Mouse (Mus musculus) neural tube, embryonic 12.5 days (tissue): ENCODE results near the gene Slc8b1. TPM values are rescaled to one million over a fixed set of nuclear protein-coding genes. Genes with fewer than 3 reads are reported as not detected.

Experiments
- polyA plus RNA-seq: library from polyadenylated mRNA; unstranded; fragments of >200 nt; fragmentation: Nextera tagmentation; extraction: Ambion mirVana; gene quantifications from 2 replicates; pipeline ENCODE4 v1.2.1, GENCODE M21; 2016

Gene Slc8b1
- polyA plus RNA-seq, 1 experiment from 2014 or later, result 6.9 TPM

Other genes with a start within 250 kb of the Slc8b1 start
- 64.9 and 70.8 TPM in 2 replicates for gene Lhx5, start 79.5 kb upstream of the Slc8b1 start, polyA plus RNA-seq
- 7.0 TPM in 2 replicates for gene Sdsl, start 38.4 kb upstream of the Slc8b1 start, polyA plus RNA-seq
- gene Sds, start 34.6 kb upstream of the Slc8b1 start, polyA plus RNA-seq, result not detected in 2 replicates
- 44.7 and 46.2 TPM in 2 replicates for gene Plbd2, start 7.5 kb upstream of the Slc8b1 start, polyA plus RNA-seq
- gene Tpcn1, start 77.5 kb downstream of the Slc8b1 start, polyA plus RNA-seq, result 19.4 and 21.7 TPM in 2 replicates
- gene Iqcd, start 77.8 kb downstream of the Slc8b1 start, polyA plus RNA-seq, result 0.70 and 0.93 TPM in 2 replicates
- gene Rita1, start 101.4 kb downstream of the Slc8b1 start, polyA plus RNA-seq, result 19.1 and 20.1 TPM in 2 replicates
- gene Ddx54, start 101.6 kb downstream of the Slc8b1 start, polyA plus RNA-seq, result 57.8 and 58.3 TPM in 2 replicates
- gene Cfap73, start 123.1 kb downstream of the Slc8b1 start, polyA plus RNA-seq, result not detected in 2 replicates
- 0.15 and 0.33 TPM in 2 replicates for gene Rasal1, start 137.6 kb downstream of the Slc8b1 start, polyA plus RNA-seq
- gene Dtx1, start 200.8 kb downstream of the Slc8b1 start, polyA plus RNA-seq, result 27.0 and 29.1 TPM in 2 replicates
- 0.09 and 0.19 TPM in 2 replicates for gene Oas2, start 238.7 kb downstream of the Slc8b1 start, polyA plus RNA-seq